Mouse (Mus musculus): ENCODE results near the gene Rtl5. TPM values are rescaled to one million over a fixed set of nuclear protein-coding genes. Genes with fewer than 3 reads are reported as not detected.
"Not testable (repeated sequence)": the region's sequence is repeated elsewhere in the genome, so short reads cannot be mapped to it uniquely, and the experiment has no call there.

Rtl5 gene
- polyA plus RNA-seq (2014; fragmentation: Nextera tagmentation; extraction: Ambion mirVana): 1.1 and 1.2 TPM in 2 replicates

GRCm38 (mm10) chrX:102070591-102071471 is at the start of gene Rtl5:
Rtl5 (minus strand) TSS chrX:102071304.
- Histone ChIP-seq H3K9ac (peak within 1 kb of the TSS; percentile 55), H3K27me3 (ENCODE audit: insufficient read depth, low read length) (no peaks in the 10 kb centered on the region), H3K4me3 (ENCODE audit: low read depth, low read length) (peak within 1 kb of the TSS; percentile 48), H3K9me3 (ENCODE audit: low read depth, low read length) (no peaks in the 10 kb centered on the region), H3K27ac (ENCODE audit: low read depth) (peak within 1 kb of the TSS; percentile 70), H3K4me2 (peak within 1 kb of the TSS; percentile 69), H3K4me1 (ENCODE audit: insufficient read depth) (no peaks in the 10 kb centered on the region), H3K36me3 (ENCODE audit: insufficient read depth) (no peaks in the 10 kb centered on the region)
- 14% methylated on average over 55 of the region's 61 CpGs for WGBS
- DNase-seq (peak; percentile 92), ATAC-seq (ENCODE audit: insufficient read depth) (peak; percentile 95)
- TF ChIP-seq CTCF (IDR thresholded peaks at IDR 0.05; ENCODE audit: low read depth): no peak

- H3K9me3 ChIP-seq (ENCODE audit: low read depth, low read length): no peaks in the 10 kb centered on the region
- H3K27ac ChIP-seq (ENCODE audit: low read depth): no peak within 1 kb of the TSS
- H3K36me3 ChIP-seq (ENCODE audit: insufficient read depth): no peaks in the 10 kb centered on the region; the same call in 1 of the 2 replicates
- H3K9ac ChIP-seq: peak within 1 kb of the TSS; percentile 61
- 5% methylated on average over 30 of the region's 30 CpGs for WGBS
- H3K4me2 ChIP-seq: peak within 1 kb of the TSS; percentile 67
- ATAC-seq (ENCODE audit: insufficient read depth) (peak; percentile 100), DNase-seq (peak; percentile 96)
- H3K27me3 ChIP-seq (ENCODE audit: insufficient read depth, low read length): no peaks in the 10 kb centered on the region
- peak within 1 kb of the TSS; percentile 55 for H3K4me3 ChIP-seq (ENCODE audit: low read depth, low read length)
- H3K4me1 ChIP-seq (ENCODE audit: insufficient read depth): no peaks in the 10 kb centered on the region
- peak; percentile 29 for TF ChIP-seq CTCF (IDR thresholded peaks at IDR 0.05; ENCODE audit: low read depth)
These were observed 48.1 kb upstream of the Rtl5 start, which contains the start of gene Pin4 for GRCm38 (mm10) chrX:102119042-102119864. Pin4 (plus strand) TSS chrX:102119447.

GRCm38 (mm10) chrX:102115676-102116075 is 44.6 kb upstream of the Rtl5 start:
- WGBS: 36% methylated on average over 4 of the region's 4 CpGs

GRCm38 (mm10) chrX:102109349-102109748 is 38.2 kb upstream of the Rtl5 start:
- not testable (repeated sequence) for H3K9ac ChIP-seq; H3K36me3 ChIP-seq (ENCODE audit: insufficient read depth); H3K4me3 ChIP-seq (ENCODE audit: low read depth, low read length); DNase-seq; H3K9me3 ChIP-seq (ENCODE audit: low read depth, low read length); ATAC-seq (ENCODE audit: insufficient read depth); H3K4me1 ChIP-seq (ENCODE audit: insufficient read depth); H3K27me3 ChIP-seq (ENCODE audit: insufficient read depth, low read length); H3K27ac ChIP-seq (ENCODE audit: low read depth); H3K4me2 ChIP-seq
- 60% methylated on average over 5 of the region's 5 CpGs for WGBS

More at GRCm38 (mm10) chrX:102115676-102116075, 44.6 kb upstream of the Rtl5 start:
- H3K4me1 ChIP-seq (ENCODE audit: insufficient read depth): no peaks in the 10 kb centered on the region
- ATAC-seq (ENCODE audit: insufficient read depth): no peak
- no peak overlapping the region for H3K4me3 ChIP-seq (ENCODE audit: low read depth, low read length)
- no peak overlapping the region for H3K27ac ChIP-seq (ENCODE audit: low read depth)
- H3K4me2 ChIP-seq: no peak overlapping the region
- H3K36me3 ChIP-seq (ENCODE audit: insufficient read depth): no peaks in the 10 kb centered on the region
- no peak for DNase-seq
- no peak for TF ChIP-seq CTCF (IDR thresholded peaks at IDR 0.05; ENCODE audit: low read depth)
- no peaks in the 10 kb centered on the region for H3K27me3 ChIP-seq (ENCODE audit: insufficient read depth, low read length)
- H3K9ac ChIP-seq: no peak overlapping the region
- no peaks in the 10 kb centered on the region for H3K9me3 ChIP-seq (ENCODE audit: low read depth, low read length)

GRCm38 (mm10) chrX:102103830-102104229 is 32.7 kb upstream of the Rtl5 start:
- not testable (repeated sequence) for H3K4me1 ChIP-seq (ENCODE audit: insufficient read depth); ATAC-seq (ENCODE audit: insufficient read depth); H3K9me3 ChIP-seq (ENCODE audit: low read depth, low read length); H3K27me3 ChIP-seq (ENCODE audit: insufficient read depth, low read length); DNase-seq; H3K27ac ChIP-seq (ENCODE audit: low read depth); H3K36me3 ChIP-seq (ENCODE audit: insufficient read depth); H3K9ac ChIP-seq; H3K4me3 ChIP-seq (ENCODE audit: low read depth, low read length); H3K4me2 ChIP-seq
- WGBS: 56% methylated on average over 2 of the region's 2 CpGs

GRCm38 (mm10) chrX:102101886-102102285 is 30.8 kb upstream of the Rtl5 start:
- no peaks in the 10 kb centered on the region for H3K9me3 ChIP-seq (ENCODE audit: low read depth, low read length)
- no peak overlapping the region for H3K4me3 ChIP-seq (ENCODE audit: low read depth, low read length)
- 54% methylated on average over 7 of the region's 7 CpGs for WGBS
- no peak overlapping the region for H3K27ac ChIP-seq (ENCODE audit: low read depth)
- no peaks in the 10 kb centered on the region for H3K4me1 ChIP-seq (ENCODE audit: insufficient read depth)
- DNase-seq (no peak), ATAC-seq (ENCODE audit: insufficient read depth) (no peak)
- H3K9ac ChIP-seq: no peak overlapping the region
- no peak overlapping the region for H3K4me2 ChIP-seq
- TF ChIP-seq CTCF (IDR thresholded peaks at IDR 0.05; ENCODE audit: low read depth): no peak
- H3K27me3 ChIP-seq (ENCODE audit: insufficient read depth, low read length): no peaks in the 10 kb centered on the region
- no peaks in the 10 kb centered on the region for H3K36me3 ChIP-seq (ENCODE audit: insufficient read depth)
